Mouse (Mus musculus) gastrocnemius, postnatal 10 days (tissue): ENCODE data around the gene Morn4. TPM values are rescaled to one million over a fixed set of nuclear protein-coding genes. Genes with fewer than 3 reads are reported as not detected.

Source experiments
- DNase-seq: peaks from one replicate; pipeline ENCODE4 v3.0.0; 2021; ENCODE audit warnings: mixed read lengths
- total RNA-seq, 2 experiments: library from RNA; stranded (reverse); gene quantifications; 2 replicates each; pipeline ENCODE4 v1.2.3; 2021

Gene Morn4
- total RNA-seq, 2 experiments from 2014 or later = 1.8 to 2.6 TPM

DNA sequence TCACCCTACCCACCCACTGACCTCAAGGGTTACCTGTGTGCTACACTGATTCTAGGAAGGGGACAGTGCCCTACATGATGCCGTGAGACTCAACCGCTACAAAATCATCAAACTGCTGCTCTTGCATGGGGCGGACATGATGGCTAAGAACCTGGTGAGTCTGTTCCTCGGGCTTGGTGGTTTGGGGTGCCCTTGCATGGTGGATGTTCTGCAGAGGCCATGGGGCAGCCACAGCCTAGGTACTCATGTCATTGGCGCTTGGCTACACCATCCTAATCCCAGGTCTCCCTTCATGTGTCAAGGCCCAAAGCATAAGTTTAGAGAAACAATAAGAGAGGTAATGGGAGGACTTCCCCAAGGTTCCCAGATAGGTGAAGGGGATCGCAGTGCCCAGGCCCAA, 42.2 kb downstream of the Morn4 start:
- no peak for DNase-seq

- DNase-seq = no peak
These were observed 47.8 kb downstream of the Morn4 start for GRCm38 (mm10) chr19:42038310-42038709.

DNA sequence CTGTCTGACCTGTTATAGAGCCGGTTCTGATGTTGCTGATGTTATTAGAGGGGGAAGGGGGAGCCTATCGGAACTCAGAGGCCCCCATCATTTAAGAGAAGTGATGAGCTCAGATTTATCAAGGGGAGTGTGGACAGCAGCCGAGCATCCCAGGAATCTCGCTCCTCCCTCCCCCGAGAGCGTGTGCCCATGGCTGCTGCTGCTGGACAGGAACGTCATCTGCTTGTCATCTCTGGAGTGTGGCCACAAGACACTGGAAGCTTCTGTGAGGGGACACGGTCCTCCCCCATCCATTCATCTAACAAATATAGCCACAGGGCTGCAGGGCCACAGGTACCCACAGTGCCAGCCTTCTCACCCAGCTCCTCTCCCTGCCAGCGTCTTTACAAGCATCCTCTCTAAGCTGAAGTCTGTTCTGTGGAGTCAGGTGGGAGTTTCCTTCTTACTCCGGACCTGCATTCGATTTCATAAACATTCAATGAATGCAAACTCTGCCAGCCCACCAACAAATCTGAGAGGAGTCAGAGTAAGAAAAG, 48.9 kb downstream of the Morn4 start:
- no peak for DNase-seq

DNA sequence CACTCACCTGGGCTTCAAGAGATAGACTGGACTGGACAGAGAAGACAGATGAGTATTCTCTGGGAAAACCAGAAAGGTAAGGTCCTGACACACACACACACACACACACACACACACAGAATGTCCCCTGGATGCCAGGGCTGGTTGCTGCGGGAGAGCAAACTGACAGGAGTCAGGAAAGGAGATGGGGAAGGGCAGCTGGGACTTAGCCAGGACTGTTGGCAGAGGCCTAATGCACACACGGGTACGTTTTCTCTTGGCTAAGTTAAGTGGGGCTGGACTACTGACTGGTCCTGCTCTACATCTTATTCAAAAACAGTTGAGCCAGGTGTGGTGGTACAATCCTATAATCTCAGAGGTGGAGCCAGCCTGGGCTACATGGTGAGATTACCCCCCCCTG, 49.8 kb downstream of the Morn4 start:
- DNase-seq = no peak

- DNase-seq = peak; percentile 81
These were observed 50.5 kb downstream of the Morn4 start, which contains the start of gene Ankrd2 for GRCm38 (mm10) chr19:42035456-42036248. Gene Ankrd2 (plus strand): TSS chr19:42036000.

DNA sequence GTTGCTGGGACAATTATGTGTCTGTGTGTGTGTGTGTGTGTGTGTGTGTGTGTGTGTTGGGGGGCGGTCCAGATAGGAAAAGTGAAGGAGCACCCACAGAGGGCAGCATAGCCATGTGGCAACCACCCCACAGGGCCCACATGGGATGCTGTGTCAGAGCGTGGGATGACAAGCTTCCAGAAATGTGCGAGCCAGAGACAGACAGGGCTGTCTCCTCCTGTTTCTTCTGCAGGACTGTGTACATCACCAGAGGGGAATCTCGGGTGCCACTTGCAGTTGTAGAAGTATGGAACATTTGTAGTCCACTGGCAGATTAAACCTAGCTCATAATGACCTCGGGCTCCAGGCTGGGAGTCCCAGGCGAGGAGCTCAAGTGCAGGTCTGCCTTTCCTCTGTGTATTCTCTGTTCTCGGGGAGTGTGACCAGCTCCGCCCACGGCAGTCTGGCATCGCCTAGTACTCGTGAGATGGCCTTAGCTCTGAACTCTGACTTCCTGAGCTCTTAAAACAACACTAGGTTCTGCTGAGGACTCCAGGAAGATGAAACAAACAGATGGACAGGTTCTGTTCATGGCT, 51.2 kb downstream of the Morn4 start:
- no peak for DNase-seq

DNA sequence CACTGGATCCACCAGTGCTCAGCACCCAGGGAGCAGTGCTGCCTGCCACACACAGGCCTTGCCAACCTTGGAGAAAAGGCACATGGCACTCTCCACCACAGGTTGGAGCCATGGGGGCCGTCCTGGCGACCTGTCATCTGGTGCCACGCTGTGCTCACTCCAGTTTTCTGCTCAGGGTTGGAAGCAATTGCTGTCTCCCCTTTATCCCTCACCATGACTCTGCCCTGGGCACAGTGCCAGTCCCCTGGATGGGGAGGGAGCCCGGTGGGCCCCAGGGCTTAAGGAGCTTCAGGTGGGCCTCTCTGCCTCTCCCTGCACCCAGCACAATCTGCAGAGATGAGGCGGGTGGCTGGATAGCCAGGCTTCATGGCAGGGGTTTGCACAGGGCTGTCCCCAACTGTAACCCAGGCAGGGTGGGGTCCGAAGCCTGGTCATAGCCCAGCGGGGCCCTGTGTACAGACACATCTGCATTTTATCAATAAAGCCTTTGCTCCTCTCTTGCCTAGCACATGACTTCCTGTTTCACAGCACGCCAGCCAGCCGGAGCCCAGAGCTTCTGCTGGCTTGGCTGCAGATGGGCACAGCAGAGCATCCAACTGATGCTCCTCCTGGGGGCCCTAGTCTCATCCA, 51.9 kb downstream of the Morn4 start:
- peak; percentile 50 for DNase-seq

DNA sequence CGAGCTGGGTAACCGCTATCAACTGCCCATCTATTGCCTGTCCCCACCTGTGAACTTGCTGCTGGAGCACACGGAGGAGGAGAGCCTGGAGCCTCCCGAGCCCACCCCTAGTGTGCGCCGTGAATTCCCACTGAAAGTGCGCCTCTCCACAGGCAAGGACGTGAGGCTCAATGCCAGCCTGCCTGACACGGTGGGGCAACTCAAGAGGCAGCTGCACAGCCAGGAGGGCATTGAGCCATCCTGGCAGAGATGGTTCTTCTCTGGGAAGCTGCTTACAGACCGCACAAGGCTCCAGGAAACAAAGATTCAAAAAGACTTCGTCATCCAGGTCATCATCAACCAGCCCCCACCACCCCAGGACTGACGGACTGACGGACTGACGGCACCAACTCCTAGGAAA, 52.5 kb downstream of the Morn4 start:
- peak; percentile 57 for DNase-seq

- no peak for DNase-seq
These were observed 55.0 kb downstream of the Morn4 start for GRCm38 (mm10) chr19:42031112-42031511.

- peak; percentile 84 for DNase-seq
These were observed 60.0 kb downstream of the Morn4 start for GRCm38 (mm10) chr19:42026158-42026557.

Other genes starting within 250 kb of the Morn4 start
- gene Frat2, start 238.2 kb downstream of the Morn4 start, total RNA-seq = 10 to 100 TPM; 17.3 to 23.7 TPM
- 10 to 100 TPM; 27.6 to 28.4 TPM for gene Rrp12, start 190.2 kb downstream of the Morn4 start, total RNA-seq
- 10 to 100 TPM; 31.3 to 34.2 TPM for gene Pgam1, start 174.4 kb downstream of the Morn4 start, total RNA-seq
- gene Exosc1, start 152.9 kb downstream of the Morn4 start, total RNA-seq = 10 to 100 TPM; 18.2 to 20.1 TPM
- gene Zdhhc16, start 152.9 kb downstream of the Morn4 start, total RNA-seq = 10 to 100 TPM; 22.7 to 31.3 TPM
- gene Mms19, start 105.2 kb downstream of the Morn4 start, total RNA-seq = 10 to 100 TPM in 1 of 2 experiments, 1 to 10 TPM in 1; 9.2 to 12.9 TPM
- gene Ubtd1, start 104.6 kb downstream of the Morn4 start, total RNA-seq = 10 to 100 TPM; 23.3 to 27.6 TPM
- 10 to 100 TPM; 65.0 to 72.7 TPM for gene Ankrd2, start 50.4 kb downstream of the Morn4 start, total RNA-seq
- gene Hoga1, start 40.7 kb downstream of the Morn4 start, total RNA-seq = 1 to 10 TPM; 4.5 to 4.6 TPM
- under 1 TPM; 0.40 to 0.50 TPM for gene 4933411K16Rik, start 34.1 kb downstream of the Morn4 start, total RNA-seq
- 10 to 100 TPM; 13.3 to 14.7 TPM for gene Pi4k2a, start 4.1 kb upstream of the Morn4 start, total RNA-seq
- 10 to 100 TPM in 1 of 2 experiments, 1 to 10 TPM in 1; 8.3 to 10.3 TPM for gene Avpi1, start 42.7 kb upstream of the Morn4 start, total RNA-seq
- gene Marveld1, start 61.0 kb upstream of the Morn4 start, total RNA-seq = 10 to 100 TPM; 16.9 to 23.5 TPM
- 10 to 100 TPM; 12.5 to 17.4 TPM for gene Zfyve27, start 77.6 kb upstream of the Morn4 start, total RNA-seq
- 1 to 10 TPM; 5.7 to 6.8 TPM for gene Sfrp5, start 115.9 kb upstream of the Morn4 start, total RNA-seq
- gene Golga7b, start 161.2 kb upstream of the Morn4 start, total RNA-seq = 1 to 10 TPM; 3.2 to 5.5 TPM